Mouse (Mus musculus) E14TG2a.4 (cell line): ENCODE results near the gene Kpna6.

Source experiments
- CTCF ChIP-seq: conservative IDR thresholded peaks from 2 replicates; pipeline ENCODE4 v1.5.1; 2014; ENCODE audit warnings: low read length
- NANOG ChIP-seq: IDR thresholded peaks from 2 replicates; pipeline ENCODE4 v1.6.1; 2014; ENCODE audit warnings: borderline replicate concordance, low read length, mixed read lengths

DNA sequence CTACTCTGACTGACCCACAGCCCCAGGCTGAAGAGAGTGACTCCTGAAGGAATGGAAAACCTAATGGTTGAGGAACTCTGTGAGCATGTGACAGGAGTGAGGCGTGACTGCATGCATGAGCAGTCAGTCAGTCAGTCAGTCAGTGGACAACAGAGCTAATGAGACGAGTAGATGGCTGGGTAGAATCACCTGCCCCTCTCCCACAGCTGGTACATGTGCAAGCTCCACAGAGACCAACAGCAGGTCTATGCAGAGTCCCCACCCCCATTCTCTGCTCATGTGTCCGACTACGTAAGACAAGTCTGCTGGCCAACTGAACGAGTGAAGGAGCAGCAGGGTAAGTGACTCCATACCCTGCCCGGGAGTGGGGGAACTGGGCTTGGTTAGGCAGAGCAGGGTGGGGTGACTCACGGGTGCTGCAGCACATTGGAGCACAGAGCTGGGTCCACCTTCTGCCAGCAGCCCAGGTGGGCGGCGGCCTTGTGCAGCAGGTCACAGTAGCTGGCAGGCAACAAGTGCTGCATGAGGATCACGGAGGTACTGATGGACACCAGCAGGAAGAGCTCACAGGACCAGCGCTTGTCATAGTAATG lies 11.4 kb upstream of the Kpna6 start:
- no peak for TF ChIP-seq CTCF
- TF ChIP-seq NANOG, result no peak
